Mouse (Mus musculus) brain, adult 10 weeks (tissue): ENCODE data around the gene Atp5g1. TPM values are rescaled to one million over a fixed set of nuclear protein-coding genes. Genes with fewer than 3 reads are reported as not detected.

ENCODE experiments used
- polyA plus RNA-seq: library from polyadenylated mRNA; stranded (reverse); fragments of 350-450 nt; fragmentation: Illumina TruSeq; extraction: RNeasy Lipid Tissue Mini Kit (QIAGEN cat#74804); gene quantifications from one replicate; pipeline ENCODE4 v1.2.3, GENCODE M21; 2015; ENCODE audit warnings: low read depth, low replicate concordance

Gene Atp5g1
- 604 TPM for polyA plus RNA-seq

DNA sequence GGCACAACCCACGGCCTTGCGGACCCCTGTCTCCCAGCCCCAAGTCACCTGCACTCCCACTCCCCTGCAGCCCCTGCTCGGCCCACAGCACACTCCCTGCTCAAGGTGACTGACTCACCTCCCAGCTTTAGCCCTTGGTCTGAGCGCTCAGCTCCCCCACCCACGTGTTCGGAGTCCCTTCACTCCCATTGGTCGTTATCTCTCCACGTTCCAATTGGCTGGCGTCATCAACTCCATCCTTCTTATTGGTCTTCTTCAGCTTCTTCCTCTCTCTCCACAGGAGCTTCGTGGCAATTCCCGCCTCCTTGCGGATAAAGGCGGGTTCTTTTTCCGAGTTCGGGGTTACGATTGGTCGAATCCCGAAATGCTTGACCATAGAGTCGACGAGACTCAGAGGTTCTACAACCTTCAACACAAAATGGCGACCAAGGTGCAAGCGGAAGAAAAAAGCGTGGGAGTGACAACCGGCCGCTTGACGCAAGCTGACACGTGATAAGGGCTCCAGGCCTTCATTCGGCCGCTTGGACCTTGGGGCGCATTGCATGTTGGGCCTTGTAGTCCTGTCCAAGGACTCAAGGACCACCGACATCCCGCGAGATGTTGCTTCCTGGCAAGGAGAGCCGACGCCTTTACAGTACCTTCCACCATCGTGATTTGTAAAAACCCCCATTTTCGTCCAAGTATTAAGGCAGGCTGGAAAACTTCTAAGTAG lies at the start of gene Atp5g1:
Gene Atp5g1, minus strand, starts transcription at position 162 of the 712 bp plus-strand sequence.

DNA sequence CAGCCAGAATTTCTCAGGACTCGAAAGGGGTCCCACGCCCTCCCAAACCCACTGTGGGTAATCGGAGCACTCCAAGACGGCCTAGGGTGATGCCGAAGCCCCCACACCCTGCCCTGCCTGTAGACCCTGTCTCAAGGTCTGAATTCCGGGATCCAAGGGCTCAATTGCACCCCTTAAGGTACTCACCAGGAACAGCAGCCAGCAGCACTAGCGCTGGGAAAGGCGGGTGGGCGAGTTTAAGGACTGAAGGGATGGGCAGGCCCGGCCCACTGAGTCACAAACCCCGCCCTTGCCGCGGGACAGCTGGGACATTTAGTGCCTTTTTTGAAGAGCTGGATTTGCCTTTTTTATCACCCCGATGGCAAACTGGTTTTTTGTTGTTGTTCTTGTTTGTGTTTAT lies 36.3 kb upstream of the Atp5g1 start, which contains the start of gene Calcoco2:
Gene Calcoco2, minus strand, starts transcription at position 214 of the 400 bp plus-strand sequence.

DNA sequence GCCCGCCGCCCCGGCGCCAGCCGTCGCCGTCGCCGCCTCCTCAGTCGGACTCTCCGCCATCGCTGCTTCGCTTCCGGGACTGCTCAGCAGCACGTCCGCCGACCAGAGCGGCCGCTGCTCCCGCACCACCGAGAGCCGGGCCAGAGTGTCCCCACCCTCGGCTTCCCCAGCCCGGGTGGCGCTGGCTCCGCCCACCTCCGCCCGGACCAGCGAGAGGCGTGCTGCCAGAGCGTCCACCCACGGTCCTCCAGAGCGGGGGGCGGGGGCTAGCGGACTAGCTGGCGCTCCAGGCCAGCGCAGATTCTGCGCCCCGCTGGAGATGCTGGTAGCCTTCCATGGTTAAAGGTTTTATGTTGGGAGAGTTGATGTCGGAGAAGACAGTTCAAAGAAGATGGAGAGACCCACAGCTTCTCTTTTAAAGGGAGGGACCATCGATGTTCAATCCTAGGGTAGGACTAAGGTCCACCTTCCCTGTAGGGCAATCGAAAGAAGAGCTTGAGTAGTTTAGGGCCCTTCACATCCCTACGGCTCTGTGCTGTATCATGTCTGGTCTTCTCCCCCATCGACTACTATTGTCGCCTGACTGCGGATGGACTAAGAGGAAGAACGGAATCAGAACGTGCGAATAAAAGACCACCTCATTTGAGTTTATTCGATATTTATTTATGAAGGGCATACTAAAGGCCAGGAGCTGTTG lies 10.1 kb downstream of the Atp5g1 start, which contains the start of gene Ube2z:
Gene Ube2z, minus strand, starts transcription at position 174 of the 697 bp plus-strand sequence.

DNA sequence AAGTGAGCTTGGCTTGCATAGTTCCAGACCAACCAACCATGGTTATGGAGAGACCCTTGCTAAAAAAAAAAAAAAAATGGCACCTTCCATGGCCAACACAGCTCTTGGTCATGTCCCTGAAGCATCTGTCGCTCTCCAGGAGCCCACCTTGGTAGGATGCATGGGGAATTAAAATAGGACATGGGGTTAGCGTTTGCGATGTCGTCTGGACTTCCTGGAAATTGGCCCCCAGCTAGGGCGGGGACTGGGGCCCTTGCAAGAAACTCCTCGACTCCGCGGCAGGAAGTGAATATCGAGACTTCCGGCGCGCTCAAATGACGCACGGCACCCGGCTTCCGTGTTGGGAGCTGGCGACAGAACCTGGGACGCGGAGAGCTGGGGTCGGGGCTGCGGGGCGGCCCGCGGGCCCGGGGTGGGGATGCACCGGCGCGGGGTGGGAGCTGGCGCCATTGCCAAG lies 40.8 kb downstream of the Atp5g1 start, which contains the start of gene Snf8:
Gene Snf8, plus strand, starts transcription at position 290 of the 457 bp plus-strand sequence.

Other genes starting within 250 kb of the Atp5g1 start
- gene Gngt2, start 238.5 kb downstream of the Atp5g1 start, polyA plus RNA-seq = 15.0 TPM
- gene Abi3, start 233.2 kb downstream of the Atp5g1 start, polyA plus RNA-seq = 5.3 TPM
- gene B4galnt2, start 160.8 kb downstream of the Atp5g1 start, polyA plus RNA-seq = not detected
- not detected for gene Igf2bp1, start 69.7 kb downstream of the Atp5g1 start, polyA plus RNA-seq
- gene Gip, start 51.1 kb downstream of the Atp5g1 start, polyA plus RNA-seq = not detected
- 132 TPM for gene Snf8, start 40.8 kb downstream of the Atp5g1 start, polyA plus RNA-seq
- 56.3 TPM for gene Ube2z, start 10.3 kb downstream of the Atp5g1 start, polyA plus RNA-seq
- gene Calcoco2, start 36.3 kb upstream of the Atp5g1 start, polyA plus RNA-seq = not detected
- 0.59 TPM for gene Ttll6, start 58.1 kb upstream of the Atp5g1 start, polyA plus RNA-seq
- gene Hoxb13, start 118.6 kb upstream of the Atp5g1 start, polyA plus RNA-seq = not detected
- not detected for gene Hoxb9, start 195.8 kb upstream of the Atp5g1 start, polyA plus RNA-seq
- not detected for gene Hoxb8, start 206.2 kb upstream of the Atp5g1 start, polyA plus RNA-seq
- gene Hoxb7, start 211.0 kb upstream of the Atp5g1 start, polyA plus RNA-seq = not detected
- not detected for gene Hoxb6, start 216.8 kb upstream of the Atp5g1 start, polyA plus RNA-seq
- gene Hoxb5, start 227.7 kb upstream of the Atp5g1 start, polyA plus RNA-seq = not detected
- not detected for gene Hoxb4, start 242.6 kb upstream of the Atp5g1 start, polyA plus RNA-seq
- gene Hoxb3, start 247.7 kb upstream of the Atp5g1 start, polyA plus RNA-seq = not detected